Mouse (Mus musculus) embryonic facial prominence, embryonic 11.5 days (tissue): Measurements from ENCODE around the gene Ppp1r35. TPM values are rescaled to one million over a fixed set of nuclear protein-coding genes. Genes with fewer than 3 reads are reported as not detected.
A peak's percentile ranks its signal among the peaks of the same experiment; 100 is the strongest.

Source experiments
- ATAC-seq: fragments of 200-750 bp; cut with Nextera tagmentation; replicated peaks from 2 replicates; pipeline ENCODE4 v1.8.0; 2017; ENCODE audit warnings: low read depth; ENCODE audit not compliant: insufficient number of reproducible peaks, low FRiP score, low TSS enrichment
- DNase-seq: peaks from one replicate; pipeline ENCODE4 v3.0.0-alpha.2; 2015; ENCODE audit warnings: low spot score
- H3K27ac ChIP-seq: fragments of 300-500 bp; sonication (generic); replicated peaks from 2 replicates; pipeline ENCODE4 v1.5.1; 2014; ENCODE audit warnings: mild to moderate bottlenecking, low read depth, low read length, control low read depth
- H3K27me3 ChIP-seq: fragments of 300-500 bp; sonication (generic); 2 replicates; pipeline ENCODE4 v1.6.1; 2014; ENCODE audit warnings: mild to moderate bottlenecking, low read length, moderate library complexity, mixed read lengths; ENCODE audit not compliant: control insufficient read depth, insufficient read depth
- H3K36me3 ChIP-seq: fragments of 300-500 bp; sonication (generic); replicated peaks from 2 replicates; pipeline ENCODE4 v1.6.1; 2014; ENCODE audit warnings: low read depth, mild to moderate bottlenecking, low read length, moderate library complexity, mixed read lengths; ENCODE audit not compliant: control insufficient read depth, insufficient read depth
- H3K4me1 ChIP-seq: fragments of 300-500 bp; sonication (generic); 2 replicates; pipeline ENCODE4 v1.6.1; 2014; ENCODE audit warnings: low read length, mixed read lengths; ENCODE audit not compliant: control insufficient read depth, insufficient read depth
- H3K4me2 ChIP-seq: fragments of 300-500 bp; sonication (generic); 2 replicates; pipeline ENCODE4 v1.6.1; 2014; ENCODE audit warnings: low read depth, mild to moderate bottlenecking, control low read depth, low read length, moderate library complexity
- H3K4me3 ChIP-seq: fragments of 300-500 bp; sonication (generic); 2 replicates; pipeline ENCODE4 v1.5.1; 2014; ENCODE audit warnings: low read depth, low read length, control low read depth
- H3K9ac ChIP-seq: fragments of 300-500 bp; sonication (generic); replicated peaks from 2 replicates; pipeline ENCODE4 v1.6.1; 2014; ENCODE audit warnings: mild to moderate bottlenecking, control low read depth, low read length
- H3K9me3 ChIP-seq: fragments of 300-500 bp; sonication (generic); replicated peaks from 2 replicates; pipeline ENCODE4 v1.6.1; 2016; ENCODE audit warnings: mild to moderate bottlenecking, low read length, inconsistent platforms, mixed read lengths; ENCODE audit not compliant: control insufficient read depth
- WGBS: fragments of 180-500 bp; shearing (Covaris S2); extraction: QIAGEN DNeasy Blood & Tissue Kit; methylation state at CpG from one replicate; pipeline ENCODE4 v1.1.7; 2014; 5-methylcytosine and 5-hydroxymethylcytosine counted together
- polyA plus RNA-seq: library from polyadenylated mRNA; unstranded; fragments of >200 nt; fragmentation: Nextera tagmentation; extraction: Ambion mirVana; gene quantifications from 2 replicates; pipeline ENCODE4 v1.2.1, GENCODE M21; 2014

Gene Ppp1r35
- polyA plus RNA-seq, 1 experiment from 2014 or later, result 65.1 TPM

DNA sequence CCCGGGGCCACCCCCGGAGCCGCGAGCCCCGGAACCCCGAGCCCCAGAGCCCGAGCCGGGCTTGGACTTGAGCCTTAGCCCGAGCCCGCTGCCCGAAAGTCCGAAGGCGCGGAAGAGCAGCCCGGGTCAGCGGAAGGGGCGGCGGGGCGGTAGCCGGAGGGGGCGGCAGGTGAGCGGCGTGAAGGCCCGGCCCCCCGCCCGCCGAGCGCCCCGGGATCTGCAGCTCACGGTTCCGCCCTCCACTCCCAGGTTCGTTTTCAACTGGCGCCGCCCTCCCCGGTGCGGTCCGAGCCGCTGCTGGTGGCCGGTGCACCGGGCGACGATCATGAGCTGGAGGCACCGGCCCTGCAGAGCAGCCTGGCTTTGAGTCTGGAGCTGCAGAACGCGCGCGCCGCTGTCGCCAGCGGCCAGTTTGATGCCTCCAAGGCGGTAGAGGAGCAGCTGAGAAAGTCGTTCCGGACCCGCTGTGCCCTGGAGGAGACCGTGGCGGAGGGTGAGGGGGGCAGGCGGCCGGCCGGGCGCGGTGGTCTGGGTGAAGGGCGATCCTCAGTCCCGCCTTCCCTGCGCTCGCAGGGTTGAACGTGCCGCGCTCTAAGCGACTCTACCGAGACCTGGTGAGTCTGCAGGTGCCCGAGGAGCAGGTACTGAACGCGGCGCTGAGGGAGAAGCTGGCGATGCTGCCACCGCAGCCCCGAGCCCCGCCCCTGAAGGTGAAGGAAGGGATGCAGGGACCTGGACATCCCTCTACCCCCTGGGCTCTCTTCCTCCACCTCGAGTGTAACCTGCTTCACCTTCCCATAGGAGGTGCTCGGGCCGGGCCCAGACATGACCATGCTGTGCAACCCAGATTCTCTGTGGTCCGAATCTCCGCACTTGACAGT, 644 bp downstream of the Ppp1r35 start:
- Histone ChIP-seq H3K36me3 (no peaks in the 10 kb centered on the region; the same call in 1 of the 2 replicates), H3K4me2 (peak overlapping the region; percentile 89), H3K9me3 (no peaks in the 10 kb centered on the region), H3K4me1 (peaks cover 1% of the 10 kb centered on the region), H3K4me3 (peak overlapping the region; percentile 96), H3K27ac (peak overlapping the region; percentile 66), H3K9ac (peak overlapping the region; percentile 90), H3K27me3 (no peaks in the 10 kb centered on the region)
- under 1% methylated on average over 74 of the region's 83 CpGs for WGBS
- peak; percentile 14; the same call in 1 of the 2 replicates for ATAC-seq
- peak; percentile 24 for DNase-seq

DNA sequence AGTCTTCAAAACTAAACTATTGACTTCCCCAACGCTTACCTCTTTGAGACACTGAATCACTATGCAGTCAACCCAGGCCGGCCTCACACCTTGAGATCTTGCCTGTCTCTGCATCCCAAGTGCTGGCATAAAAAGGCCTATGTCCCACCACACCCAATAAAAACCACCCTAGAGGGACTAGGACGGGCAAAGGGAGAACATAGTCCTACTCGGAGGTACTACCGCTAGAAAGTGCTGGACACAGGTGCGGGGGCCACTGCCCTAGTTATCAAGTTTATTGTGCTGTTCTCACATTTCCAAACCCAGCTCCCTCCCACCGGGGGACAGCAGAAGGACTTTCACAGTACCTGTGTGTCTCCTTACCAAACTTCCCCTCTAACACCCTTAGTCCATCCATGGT, 3.0 kb downstream of the Ppp1r35 start:
- H3K4me2 ChIP-seq, result no peak overlapping the region
- no peaks in the 10 kb centered on the region; the same call in none of the 2 replicates for H3K36me3 ChIP-seq
- DNase-seq (no peak), ATAC-seq (no peak)
- WGBS, result 92% methylated on average over 7 of the region's 7 CpGs
- H3K9me3 ChIP-seq, result no peaks in the 10 kb centered on the region
- H3K27me3 ChIP-seq, result no peaks in the 10 kb centered on the region
- H3K9ac ChIP-seq, result no peak overlapping the region
- H3K4me1 ChIP-seq, result peaks cover 8% of the 10 kb centered on the region
- no peak overlapping the region for H3K4me3 ChIP-seq
- no peak overlapping the region for H3K27ac ChIP-seq

DNA sequence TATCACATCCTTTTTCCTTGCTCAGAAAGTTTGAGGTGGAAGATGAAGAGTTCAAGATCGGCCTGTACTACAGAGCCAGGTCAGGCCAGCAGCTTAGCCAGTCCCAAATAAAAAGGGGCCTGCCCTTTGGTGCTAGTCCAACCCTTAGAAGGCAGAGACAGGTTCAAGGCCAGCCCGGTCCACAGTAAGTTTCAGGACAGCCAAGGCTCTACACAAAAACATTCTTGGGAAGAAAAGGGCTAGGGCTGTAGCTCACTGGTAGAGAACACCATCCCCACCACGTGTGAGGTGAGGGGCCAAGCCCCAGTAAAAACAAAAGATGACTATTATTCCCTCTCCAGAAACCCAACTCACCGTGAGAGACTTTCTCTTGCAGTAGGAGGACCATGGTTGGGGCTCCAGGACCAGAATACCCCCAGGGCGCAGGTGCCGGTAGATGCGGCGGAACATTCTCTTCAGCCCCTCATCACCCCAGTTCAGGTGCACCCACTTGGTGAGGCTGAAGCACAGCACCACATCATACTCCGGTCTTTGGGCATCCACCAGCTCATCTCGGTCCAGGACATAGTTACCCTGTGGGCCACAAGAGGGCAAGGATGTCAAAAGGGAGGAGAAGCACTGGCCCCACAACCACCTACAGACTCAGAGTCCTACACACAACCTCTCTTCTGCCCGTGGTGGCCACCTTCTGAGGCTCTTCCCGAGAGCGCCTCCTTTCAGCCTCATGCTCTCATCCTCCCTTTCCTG, 4.3 kb downstream of the Ppp1r35 start:
- 87% methylated on average over 13 of the region's 13 CpGs for WGBS
- H3K27ac ChIP-seq, result no peak overlapping the region
- DNase-seq (no peak), ATAC-seq (no peak)
- peaks cover 8% of the 10 kb centered on the region for H3K4me1 ChIP-seq
- H3K36me3 ChIP-seq, result no peaks in the 10 kb centered on the region; the same call in none of the 2 replicates
- H3K27me3 ChIP-seq, result no peaks in the 10 kb centered on the region
- no peaks in the 10 kb centered on the region for H3K9me3 ChIP-seq
- peak overlapping the region; percentile 10; the same call in 1 of the 2 replicates for H3K4me2 ChIP-seq
- H3K4me3 ChIP-seq, result peak overlapping the region; percentile 9; the same call in 1 of the 2 replicates
- H3K9ac ChIP-seq, result peak overlapping the region; percentile 14; the same call in 1 of the 2 replicates

DNA sequence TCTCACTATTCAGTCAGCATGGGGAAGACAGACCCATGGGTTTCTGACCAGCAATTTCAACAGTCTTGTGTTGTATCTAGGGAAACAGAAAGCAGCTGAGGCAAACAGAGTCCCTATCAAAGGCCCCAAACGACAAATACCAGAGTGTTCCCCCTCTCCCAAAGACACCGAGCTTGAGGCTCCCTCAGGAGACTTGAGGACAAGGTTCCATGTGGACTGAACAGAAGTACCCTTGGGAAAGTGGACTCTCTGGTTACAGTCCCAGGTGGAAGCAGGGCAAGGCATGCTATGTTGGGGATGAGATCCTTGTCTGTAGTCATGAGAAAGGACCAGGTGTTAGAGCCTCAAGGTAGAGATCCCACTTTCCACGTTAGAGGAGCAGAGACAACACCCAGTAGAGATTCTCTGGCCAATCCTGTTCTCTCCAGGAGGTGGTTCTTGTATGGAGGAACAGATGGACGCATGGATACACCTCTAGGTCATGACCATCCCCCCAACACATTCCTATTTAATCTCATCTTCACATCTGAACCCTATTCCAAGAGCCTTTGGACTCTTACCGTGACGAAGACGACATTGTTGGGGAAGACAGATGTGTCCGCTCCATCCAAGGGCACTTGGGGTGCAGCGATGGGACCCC, 5.4 kb downstream of the Ppp1r35 start:
- no peaks in the 10 kb centered on the region for H3K9me3 ChIP-seq
- WGBS, result 81% methylated on average over 9 of the region's 9 CpGs
- DNase-seq (no peak), ATAC-seq (no peak)
- peak overlapping the region; percentile 37 for H3K9ac ChIP-seq
- peak overlapping the region; percentile 60 for H3K4me2 ChIP-seq
- H3K27me3 ChIP-seq, result no peaks in the 10 kb centered on the region
- peak overlapping the region; percentile 83 for H3K4me3 ChIP-seq
- no peak overlapping the region for H3K27ac ChIP-seq
- H3K36me3 ChIP-seq, result no peaks in the 10 kb centered on the region; the same call in none of the 2 replicates
- H3K4me1 ChIP-seq, result peaks cover 8% of the 10 kb centered on the region

DNA sequence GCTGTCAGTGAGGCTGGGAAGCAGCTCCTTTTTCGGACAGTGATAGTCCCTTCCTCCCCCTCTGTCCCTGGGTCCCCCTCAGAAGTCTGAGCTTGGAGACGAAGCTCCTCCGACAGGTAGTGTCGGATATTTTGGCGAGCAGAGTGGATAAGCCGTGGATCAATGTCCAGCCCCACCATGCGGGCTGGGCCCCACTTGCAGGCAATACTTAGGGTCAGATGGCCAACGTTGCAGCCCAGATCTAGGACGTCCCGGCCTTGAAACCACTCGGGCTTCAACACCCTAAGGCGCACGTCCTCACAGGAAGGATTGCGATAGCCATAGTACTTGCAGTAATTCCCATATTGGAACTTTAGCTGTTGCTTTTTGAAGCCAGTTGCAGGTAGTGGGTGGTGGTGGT, 5.9 kb downstream of the Ppp1r35 start:
- Histone ChIP-seq H3K4me2 (peak overlapping the region; percentile 60), H3K36me3 (no peaks in the 10 kb centered on the region; the same call in none of the 2 replicates), H3K9ac (peak overlapping the region; percentile 19; the same call in 1 of the 2 replicates), H3K27me3 (no peaks in the 10 kb centered on the region), H3K27ac (no peak overlapping the region), H3K4me1 (peaks cover 8% of the 10 kb centered on the region), H3K4me3 (peak overlapping the region; percentile 83), H3K9me3 (no peaks in the 10 kb centered on the region)
- ATAC-seq, result no peak
- 89% methylated on average over 14 of the region's 14 CpGs for WGBS
- no peak for DNase-seq

DNA sequence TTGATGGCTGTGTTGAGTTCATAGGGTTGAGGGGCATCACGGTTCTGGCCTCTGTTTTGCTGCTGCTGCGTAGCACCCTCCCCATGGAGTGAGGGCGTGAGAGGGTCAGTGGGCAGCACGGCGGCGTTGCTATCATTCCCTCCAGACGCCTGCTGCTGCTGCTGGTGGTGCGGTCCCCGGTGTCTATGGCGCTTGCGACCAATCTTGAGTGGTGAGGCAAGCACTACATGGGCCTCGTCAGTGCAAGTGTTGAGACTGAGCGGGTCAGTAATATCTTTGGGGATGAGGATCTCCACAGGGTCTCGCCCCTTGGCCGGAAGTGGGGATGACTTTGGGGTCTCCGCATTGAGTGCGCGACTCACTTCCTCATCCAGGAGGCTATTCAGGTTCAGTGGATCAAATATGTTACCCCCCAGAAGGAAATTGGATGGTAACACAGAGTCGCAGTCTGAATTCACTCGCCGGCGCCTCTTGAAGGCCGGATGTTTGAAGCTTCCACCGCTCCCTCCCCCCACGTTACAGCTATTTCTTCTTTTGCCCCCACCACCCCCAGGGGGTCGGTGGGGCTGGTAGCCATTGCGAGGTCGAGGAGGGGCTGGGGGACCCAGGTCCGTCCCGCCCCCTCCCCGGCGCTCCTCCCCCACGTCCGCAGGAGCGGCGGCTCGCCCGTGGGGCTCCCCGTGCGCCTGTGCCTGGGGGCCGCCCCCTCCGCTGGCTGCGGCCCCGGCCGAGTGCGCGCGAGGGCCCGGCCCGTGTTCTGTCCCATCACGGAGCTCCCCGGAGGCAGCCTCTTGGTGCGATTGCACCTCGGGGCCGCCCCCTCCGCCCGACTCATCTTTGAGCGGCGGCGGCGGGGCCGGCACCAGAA, 6.7 kb downstream of the Ppp1r35 start:
- ATAC-seq (peak; percentile 19), DNase-seq (peak; percentile 30)
- peak overlapping the region; percentile 60 for H3K4me2 ChIP-seq
- H3K4me1 ChIP-seq, result peaks cover 8% of the 10 kb centered on the region
- H3K4me3 ChIP-seq, result peak overlapping the region; percentile 83
- WGBS, result 5% methylated on average over 58 of the region's 62 CpGs
- no peaks in the 10 kb centered on the region for H3K27me3 ChIP-seq
- H3K9me3 ChIP-seq, result no peaks in the 10 kb centered on the region
- H3K36me3 ChIP-seq, result no peaks in the 10 kb centered on the region; the same call in none of the 2 replicates
- H3K27ac ChIP-seq, result peak overlapping the region; percentile 97
- peak overlapping the region; percentile 95 for H3K9ac ChIP-seq
